Mouse (Mus musculus) E14TG2a.4 (cell line): Measurements from ENCODE around the gene Lrif1.

Experiments
- CTCF ChIP-seq: conservative IDR thresholded peaks from 2 replicates; pipeline ENCODE4 v1.5.1; 2014; ENCODE audit warnings: low read length
- NANOG ChIP-seq: IDR thresholded peaks from 2 replicates; pipeline ENCODE4 v1.6.1; 2014; ENCODE audit warnings: borderline replicate concordance, low read length, mixed read lengths

- no peak for TF ChIP-seq NANOG
- TF ChIP-seq CTCF, result no peak
Measured at GRCm38 (mm10) chr3:106771834-106772233, 87.0 kb downstream of the Lrif1 start.
